9 mouse cellular contexts compared by ENCODE assay signal in genomic region chr5:30423572-30424244, GRCm38 (mm10). TPM values are rescaled to one million over a fixed set of nuclear protein-coding genes. Genes with fewer than 3 reads are reported as not detected.
DNase-seq lines count a peak whose midpoint lies in the region; ATAC-seq and TF ChIP-seq lines count a peak whose summit lies in the region.
"Had no signal": no experiment of that assay in that cellular context is flagged by ENCODE, and none has a peak within 500 bp of the region (broad histone marks: within the 10 kb centered on the region; RNA-seq: fewer than 3 reads in every experiment).

No protein-coding gene starts in this region.

- no peaks in the 10 kb centered on the region for H3K9me3 ChIP-seq in hindbrain, embryonic 10.5 days
- no peaks in the 10 kb centered on the region for H3K9me3 ChIP-seq in hindbrain, embryonic 13.5 days
- H3K9me3 ChIP-seq in heart, postnatal 0 days (replicated peaks; ENCODE audit: control insufficient read depth, low read length) = no peaks in the 10 kb centered on the region
- H3K9me3 ChIP-seq in midbrain, embryonic 13.5 days = no peaks in the 10 kb centered on the region

- no peak overlapping the region for H3K27ac ChIP-seq in hindbrain, embryonic 10.5 days
- H3K27ac ChIP-seq in hindbrain, embryonic 13.5 days = no peak overlapping the region
- no peak overlapping the region for H3K27ac ChIP-seq in heart, postnatal 0 days (ENCODE audit: low read depth)
- no peak overlapping the region for H3K27ac ChIP-seq in midbrain, embryonic 13.5 days

- WGBS in hindbrain, embryonic 10.5 days = 27% methylated on average over 8 of the region's 8 CpGs
- 28% methylated on average over 8 of the region's 8 CpGs for WGBS in hindbrain, embryonic 13.5 days
- 22% methylated on average over 8 of the region's 8 CpGs for WGBS in heart, postnatal 0 days
- 20% methylated on average over 8 of the region's 8 CpGs for WGBS in large intestine, adult 2 months
- 39% methylated on average over 8 of the region's 8 CpGs for WGBS in midbrain, embryonic 13.5 days

- H3K27me3 ChIP-seq in hindbrain, embryonic 10.5 days (ENCODE audit: insufficient read depth, poor library complexity, severe bottlenecking) = 0 out of 2 replicates have a peak, but pooled peaks cover 3% of the 10 kb centered on the region
- no peaks in the 10 kb centered on the region for H3K27me3 ChIP-seq in hindbrain, embryonic 13.5 days
- H3K27me3 ChIP-seq in heart, postnatal 0 days (ENCODE audit: control insufficient read depth, insufficient read depth, low read length) = no peaks in the 10 kb centered on the region
- no peaks in the 10 kb centered on the region for H3K27me3 ChIP-seq in midbrain, embryonic 13.5 days

- no peaks in the 10 kb centered on the region for H3K36me3 ChIP-seq in hindbrain, embryonic 10.5 days
- H3K36me3 ChIP-seq in hindbrain, embryonic 13.5 days = no peaks in the 10 kb centered on the region
- H3K36me3 ChIP-seq in heart, postnatal 0 days (replicated peaks; ENCODE audit: control insufficient read depth, insufficient read depth, low read length) = no peaks in the 10 kb centered on the region
- H3K36me3 ChIP-seq in midbrain, embryonic 13.5 days = no peaks in the 10 kb centered on the region

- no peak overlapping the region for H3K4me3 ChIP-seq in hindbrain, embryonic 10.5 days
- no peak overlapping the region for H3K4me3 ChIP-seq in hindbrain, embryonic 13.5 days
- no peak overlapping the region for H3K4me3 ChIP-seq in heart, postnatal 0 days (ENCODE audit: low read depth, low read length)
- H3K4me3 ChIP-seq in midbrain, embryonic 13.5 days (replicated peaks) = no peak overlapping the region
- H3K4me3 ChIP-seq: myocyte had no signal

- peak; percentile 49 for DNase-seq in hindbrain, embryonic 10.5 days (ENCODE audit: low spot score)
- peak; percentile 48 for DNase-seq in WW6 (ENCODE audit: low read depth, low spot score)
- DNase-seq in heart, postnatal 0 days (ENCODE audit: low spot score) = peak; percentile 57
- DNase-seq in large intestine, adult 2 months (ENCODE audit: low read depth, low spot score) = peak; percentile 2
- DNase-seq in thymus, postnatal 14 days = peak; percentile 59

- H3K9ac ChIP-seq in hindbrain, embryonic 13.5 days = no peak overlapping the region
- no peak overlapping the region for H3K9ac ChIP-seq in heart, postnatal 0 days (replicated peaks; ENCODE audit: low read depth, low read length)
- H3K9ac ChIP-seq in midbrain, embryonic 13.5 days (replicated peaks) = no peak overlapping the region

- H3K4me2 ChIP-seq in hindbrain, embryonic 13.5 days = no peak overlapping the region
- H3K4me2 ChIP-seq in heart, postnatal 0 days (ENCODE audit: low read depth, low read length) = no peak overlapping the region
- H3K4me2 ChIP-seq in midbrain, embryonic 13.5 days (replicated peaks) = no peak overlapping the region

- TF ChIP-seq CTCF in heart, postnatal 0 days (IDR thresholded peaks at IDR 0.05; ENCODE audit: low read depth) = peak; percentile 74

- no peak for ATAC-seq in hindbrain, embryonic 13.5 days (ENCODE audit: low FRiP score)
- ATAC-seq in common myeloid progenitor, adult 5-6 weeks (replicated peaks; ENCODE audit: low read depth, poor library complexity, severe bottlenecking) = 0 out of 2 replicates have a peak, but pooled peaks have one; percentile 45
- peak; percentile 68 for ATAC-seq in heart, postnatal 0 days (ENCODE audit: insufficient read depth, low read depth)
- ATAC-seq in midbrain, embryonic 13.5 days = peak; percentile 43; the same call in 1 of the 2 replicates

- H3K4me1 ChIP-seq in hindbrain, embryonic 10.5 days (replicated peaks) = peaks cover 11% of the 10 kb centered on the region
- H3K4me1 ChIP-seq in hindbrain, embryonic 13.5 days (replicated peaks) = peaks cover 14% of the 10 kb centered on the region
- H3K4me1 ChIP-seq in heart, postnatal 0 days (ENCODE audit: control insufficient read depth, insufficient read depth) = no peaks in the 10 kb centered on the region
- H3K4me1 ChIP-seq in midbrain, embryonic 13.5 days (replicated peaks) = 0 out of 2 replicates have a peak, but pooled peaks cover 4% of the 10 kb centered on the region

- no peak for TF ChIP-seq EP300 in heart, postnatal 0 days (IDR thresholded peaks at IDR 0.05; ENCODE audit: low read depth)

RNA-seq across cellular contexts. Expression of gene Otof, which starts 38.0 kb away (rescaled TPM):
- 0.04 and 0.17 TPM in 2 replicates for polyA plus RNA-seq in hindbrain, embryonic 10.5 days (2016; fragmentation: Nextera tagmentation; extraction: Ambion mirVana)
- polyA plus RNA-seq in hindbrain, embryonic 13.5 days (2015; fragmentation: Nextera tagmentation; extraction: Ambion mirVana) = 1.9 and 2.2 TPM in 2 replicates
- total RNA-seq in common myeloid progenitor, adult 5-6 weeks (2017) = not detected in 2 replicates
- 0.04 TPM in 1 of 2 replicates, not detected in the other for total RNA-seq in heart, postnatal 0 days (2014; rRNA removed; ENCODE audit: low replicate concordance)
- 0.03 and 0.04 TPM in 2 replicates for polyA plus RNA-seq in heart, postnatal 0 days (2015; fragmentation: Nextera tagmentation; extraction: Ambion mirVana)
- polyA plus RNA-seq in large intestine, adult 2 months (2012; rRNA removed) = 0.04 and 0.14 TPM in 2 replicates
- 1.2 and 1.6 TPM in 2 replicates for polyA plus RNA-seq in midbrain, embryonic 13.5 days (2015; fragmentation: Nextera tagmentation; extraction: Ambion mirVana)
- polyA plus RNA-seq: myocyte had no signal

RNA-seq across cellular contexts. Expression of gene 1700001C02Rik, which starts 42.1 kb away (rescaled TPM):
- polyA plus RNA-seq in hindbrain, embryonic 10.5 days (2016; fragmentation: Nextera tagmentation; extraction: Ambion mirVana) = 1.4 TPM in 1 of 2 replicates, not detected in the other
- polyA plus RNA-seq in hindbrain, embryonic 13.5 days (2015; fragmentation: Nextera tagmentation; extraction: Ambion mirVana) = 1.1 and 1.7 TPM in 2 replicates
- total RNA-seq in common myeloid progenitor, adult 5-6 weeks (2017) = not detected in 2 replicates
- not detected in 2 replicates for total RNA-seq in heart, postnatal 0 days (2014; rRNA removed; ENCODE audit: low replicate concordance)
- polyA plus RNA-seq in heart, postnatal 0 days (2015; fragmentation: Nextera tagmentation; extraction: Ambion mirVana) = 0.67 TPM in 1 of 2 replicates, not detected in the other
- polyA plus RNA-seq in large intestine, adult 2 months (2012; rRNA removed) = not detected in 2 replicates
- polyA plus RNA-seq in midbrain, embryonic 13.5 days (2015; fragmentation: Nextera tagmentation; extraction: Ambion mirVana) = 0.48 TPM in 1 of 2 replicates, not detected in the other
- polyA plus RNA-seq: myocyte had no signal

Comparison
In these comparisons a context has a peak if more than half of its experiments do, and no peak if none do; other contexts are left out.
1. DNase-seq: peak in every context shown above with its lines; median percentile 59 in thymus, postnatal 14 days; 57 in heart, postnatal 0 days; 49 in hindbrain, embryonic 10.5 days; 48 in WW6; 2 in large intestine, adult 2 months.